Mouse (Mus musculus) mouse embryonic stem cell (cell line): ENCODE results near the gene Gpsm2.

ENCODE experiments used
- in situ Hi-C, 2 experiments: fragments of 300-500 bp; cut with MboI; formaldehyde crosslinking; loops; 1 replicate in 1 of 2; 3 replicates in 1 of 2; pipeline ENCODE4 v1.14.3; 2019 to 2020; ENCODE audit warnings: low sequenced_read_pairs in 2 of 2, low pct_unique_long_range_greater_than_20kb in 1 of 2, mixed read lengths in 1 of 2; ENCODE audit not compliant: unreplicated experiment in 1 of 2

Gene Gpsm2

GRCm38 (mm10) chr3:108737761-108738160 is 15.7 kb upstream of the Gpsm2 start:
- in situ Hi-C loops = no loop called here

DNA sequence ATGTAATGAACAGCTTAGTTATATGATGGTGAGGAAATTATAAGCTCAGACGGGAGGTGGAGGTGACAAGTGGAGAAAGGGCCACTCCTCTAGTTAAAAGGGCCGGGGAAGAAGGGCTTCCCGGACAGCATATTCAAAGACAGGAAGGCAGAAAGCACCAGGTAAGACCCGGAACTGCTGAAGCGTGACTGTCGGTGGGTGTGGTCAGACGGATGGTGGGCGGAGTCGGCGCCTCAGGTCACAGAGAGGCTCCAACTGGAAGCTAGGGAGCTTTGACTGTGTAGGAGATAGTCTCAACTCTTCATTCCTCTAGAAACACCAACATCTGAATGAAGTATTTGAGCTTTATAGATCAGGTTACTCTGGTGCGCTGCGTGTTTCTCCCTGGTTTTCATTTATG is 8.2 kb upstream of the Gpsm2 start:
- in situ Hi-C loops = no loop called here

- in situ Hi-C loops = no loop called here
Observed at GRCm38 (mm10) chr3:108727776-108728175, 5.7 kb upstream of the Gpsm2 start.

DNA sequence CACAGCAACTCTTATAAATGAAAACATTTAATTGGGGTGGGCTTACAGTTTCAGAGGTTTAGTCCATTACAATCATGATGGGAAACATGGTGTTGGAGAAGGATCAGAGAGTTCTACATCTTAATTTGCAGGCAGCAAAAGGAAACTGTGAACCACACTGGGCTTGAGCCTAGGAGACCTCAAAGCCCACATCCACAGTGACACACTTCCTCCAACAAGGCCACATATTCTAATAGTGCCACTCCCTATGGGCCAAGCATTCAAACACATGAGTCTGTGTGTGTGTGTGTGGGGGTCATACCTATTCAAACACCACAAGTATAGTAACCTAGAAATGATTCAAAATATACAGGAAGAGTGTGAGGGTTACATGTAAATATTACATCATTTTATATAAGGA is 5.2 kb upstream of the Gpsm2 start:
- in situ Hi-C loops = no loop called here

DNA sequence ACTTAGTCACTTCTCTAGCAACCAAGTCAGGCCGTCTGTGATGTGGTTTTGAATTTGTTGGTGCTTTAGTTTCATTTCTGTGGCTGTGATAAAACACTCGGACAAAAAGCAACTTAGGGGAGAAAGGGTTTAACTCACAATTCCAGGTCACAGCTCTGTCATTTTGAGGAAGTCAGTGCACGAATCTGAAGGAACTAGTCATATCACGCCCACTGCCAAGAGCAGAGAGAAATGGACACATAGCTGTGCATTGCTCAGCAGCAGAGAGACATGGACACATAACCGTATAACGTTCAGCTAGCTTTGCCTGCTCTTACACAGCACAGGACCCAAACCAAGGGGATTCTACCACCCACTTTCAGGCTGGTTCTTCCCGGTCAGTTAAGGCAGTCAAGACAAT is 4.3 kb upstream of the Gpsm2 start:
- in situ Hi-C loops = no loop called here

DNA sequence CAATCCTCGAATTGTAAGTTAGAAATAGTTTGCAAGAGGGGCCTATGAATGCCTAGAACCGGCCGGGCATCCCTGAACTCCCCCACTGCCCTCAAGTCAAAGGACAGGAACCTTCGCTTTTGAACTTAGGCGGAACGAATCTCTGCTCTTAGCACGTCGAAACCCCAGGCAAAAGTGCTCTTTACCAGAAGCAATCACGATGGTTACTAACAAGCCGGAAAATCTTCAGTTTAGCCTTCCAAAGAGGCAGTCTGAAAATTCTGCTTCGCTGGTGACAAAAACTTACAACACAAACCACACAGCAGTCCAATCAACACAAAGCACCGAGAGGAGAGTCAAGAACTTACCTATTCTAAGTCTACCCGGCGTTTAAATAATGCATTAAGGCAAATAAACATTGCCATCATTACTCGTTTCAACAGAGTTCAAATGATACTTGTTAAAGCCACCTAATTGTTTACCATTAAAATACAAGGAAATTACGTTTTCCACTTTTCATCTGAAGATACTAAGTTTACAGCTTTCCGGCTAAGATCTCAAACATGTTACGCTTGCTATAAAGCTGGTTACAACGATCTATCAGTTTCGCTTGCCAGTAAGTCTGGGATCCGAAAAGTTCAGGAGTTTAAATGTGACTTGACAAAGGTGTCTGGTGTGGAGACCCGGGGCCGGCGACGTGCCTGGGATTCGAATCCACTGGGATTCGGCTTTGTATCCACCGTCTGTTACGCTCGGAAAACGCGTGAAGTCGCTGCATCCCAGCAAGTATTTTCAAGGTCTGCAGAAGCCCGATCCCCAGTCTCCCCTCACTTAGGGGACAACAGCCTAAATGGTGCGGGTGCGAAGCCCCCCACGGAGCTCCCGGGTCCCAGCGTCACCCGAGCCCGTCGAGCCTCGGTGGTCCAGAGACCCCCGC is 775 bp downstream of the Gpsm2 start:
- in situ Hi-C loops = no loop called here

- in situ Hi-C loops = no loop called here
Observed at GRCm38 (mm10) chr3:108719761-108720160, 2.3 kb downstream of the Gpsm2 start.

DNA sequence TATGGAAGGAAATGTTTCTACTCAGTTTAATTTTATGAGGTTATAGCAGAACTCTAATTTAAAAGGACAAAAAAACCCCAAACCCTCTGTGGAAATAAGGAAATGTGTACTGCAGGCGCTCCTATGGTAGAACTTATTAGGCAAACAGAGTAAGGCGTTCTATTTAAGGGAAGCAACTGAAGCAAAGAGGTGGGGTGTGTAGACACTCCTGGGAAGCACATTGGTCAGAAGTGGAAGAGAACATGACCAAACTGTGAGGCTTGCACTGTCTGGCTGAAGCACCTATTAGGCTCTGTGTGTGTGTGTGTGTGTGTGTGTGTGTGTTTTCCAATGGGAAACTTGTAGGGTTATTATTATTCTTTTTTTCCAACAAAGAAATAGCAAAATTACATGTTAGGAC is 2.8 kb downstream of the Gpsm2 start:
- in situ Hi-C loops = no loop called here

DNA sequence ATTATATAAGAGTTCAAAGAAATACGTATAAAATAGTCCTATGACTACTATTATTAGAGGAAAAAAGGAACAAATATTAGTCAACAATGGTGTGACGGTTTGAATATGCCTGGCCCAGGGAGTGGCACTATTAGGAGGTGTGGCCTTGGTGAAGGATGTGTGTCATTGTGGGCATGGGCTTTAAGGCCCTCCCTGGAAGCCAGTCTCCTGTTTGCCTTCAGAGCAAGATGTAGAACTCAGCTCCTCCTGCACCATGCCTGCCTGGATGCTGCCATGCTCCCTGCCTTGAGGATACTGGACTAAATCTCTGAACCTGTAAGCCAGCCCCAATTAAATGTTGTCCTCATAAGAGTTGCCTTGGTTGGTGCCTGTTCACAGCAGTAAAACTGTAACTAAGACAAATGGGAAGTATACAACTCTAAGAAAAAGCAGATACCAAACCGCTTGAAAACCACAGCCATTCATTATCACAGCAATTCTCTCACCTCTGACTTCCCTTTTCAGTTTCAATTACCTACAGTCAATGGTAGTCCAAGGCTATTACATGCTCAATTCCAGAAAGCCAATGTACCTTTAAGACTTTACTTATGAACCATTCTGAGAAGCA is 4.1 kb downstream of the Gpsm2 start:
- in situ Hi-C loops = no loop called here

DNA sequence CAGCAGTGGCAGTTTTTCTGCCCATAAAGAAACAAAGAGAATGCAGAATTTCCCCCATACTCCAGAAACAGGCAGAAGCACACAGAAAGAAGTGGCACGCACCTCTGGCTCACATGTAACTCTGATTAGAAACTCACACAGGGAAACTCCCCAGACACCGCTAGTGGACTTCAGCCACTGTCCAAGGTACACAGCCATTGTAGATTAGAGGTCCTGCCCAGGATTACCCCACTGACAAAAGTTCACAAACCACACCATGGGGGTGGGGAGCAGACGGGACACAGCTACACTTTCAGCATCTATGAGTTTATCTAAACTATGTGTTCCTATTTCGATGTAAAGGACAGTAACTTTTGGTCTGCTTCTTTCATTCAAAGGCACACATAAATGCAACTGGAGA is 7.3 kb downstream of the Gpsm2 start:
- in situ Hi-C loops = no loop called here

GRCm38 (mm10) chr3:108713065-108713675 is 8.9 kb downstream of the Gpsm2 start:
- in situ Hi-C loops = no loop called here

DNA sequence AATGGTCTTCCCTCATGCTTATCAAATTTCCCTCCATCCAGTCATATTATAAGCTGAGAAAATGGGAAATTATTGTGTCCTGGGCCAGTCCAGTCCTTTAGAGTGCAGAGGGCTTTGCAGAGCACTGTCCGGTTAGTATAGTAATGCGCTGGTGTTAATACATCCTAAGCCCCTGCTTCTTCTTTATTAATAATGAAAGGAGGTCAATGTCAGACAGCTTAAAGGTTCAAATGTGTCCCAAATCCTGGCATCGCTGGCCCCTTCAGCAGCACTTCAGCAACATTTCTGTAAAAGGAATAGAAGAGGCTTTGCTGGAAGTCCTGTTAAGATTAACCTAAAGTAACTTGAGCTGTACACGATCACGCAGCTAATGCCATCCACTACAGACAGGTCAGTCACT is 10.8 kb downstream of the Gpsm2 start:
- in situ Hi-C loops = no loop called here

GRCm38 (mm10) chr3:108702789-108703188 is 19.3 kb downstream of the Gpsm2 start:
- in situ Hi-C loops = no loop called here

DNA sequence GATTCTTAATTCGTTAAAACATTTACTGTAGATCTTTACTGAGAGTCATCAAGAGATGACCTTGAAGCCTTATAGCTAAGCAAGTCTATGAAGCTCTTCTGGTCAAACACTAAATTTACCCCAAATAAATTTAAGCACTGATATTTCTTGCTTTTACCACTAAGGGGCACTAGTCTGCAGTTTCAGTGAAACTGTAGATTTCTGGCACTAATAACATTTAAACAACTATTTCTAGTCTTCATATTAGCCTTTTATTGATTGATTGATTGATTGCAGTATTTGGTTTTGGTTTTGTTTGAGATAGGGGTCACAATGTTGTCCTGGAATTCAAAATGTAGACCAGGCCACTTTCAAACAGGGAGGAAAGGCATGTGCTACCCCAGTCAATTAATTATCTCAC is 20.9 kb downstream of the Gpsm2 start:
- in situ Hi-C loops = no loop called here

GRCm38 (mm10) chr3:108699786-108700185 is 22.3 kb downstream of the Gpsm2 start:
- in situ Hi-C loops = no loop called here

DNA sequence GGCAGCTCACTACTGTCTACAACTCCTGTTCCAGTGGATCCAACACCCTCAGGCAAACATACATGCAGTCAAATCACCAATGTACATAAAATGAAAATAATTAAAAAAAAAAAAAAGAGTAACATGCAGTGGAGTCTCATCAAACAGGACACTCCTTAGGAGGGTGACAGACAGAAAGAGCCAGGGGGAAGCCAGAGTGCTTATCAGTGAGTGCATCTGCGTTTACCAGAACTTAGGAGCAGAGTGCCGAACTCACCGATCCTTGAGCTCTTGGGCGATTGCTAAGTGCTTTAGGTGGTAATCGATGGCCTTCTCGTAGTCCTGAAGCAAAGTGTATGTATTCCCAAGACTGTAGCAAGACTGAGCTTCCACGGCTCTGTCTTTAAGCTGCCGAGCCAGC is 23.4 kb downstream of the Gpsm2 start:
- in situ Hi-C loops = no loop called here

- in situ Hi-C loops = no loop called here
Observed at GRCm38 (mm10) chr3:108694321-108694720, 27.8 kb downstream of the Gpsm2 start.

GRCm38 (mm10) chr3:108689979-108690378 is 32.1 kb downstream of the Gpsm2 start:
- in situ Hi-C loops = no loop called here

GRCm38 (mm10) chr3:108689446-108689845 is 32.7 kb downstream of the Gpsm2 start:
- in situ Hi-C loops = no loop called here

GRCm38 (mm10) chr3:108689015-108689441 is 33.1 kb downstream of the Gpsm2 start:
- in situ Hi-C loops = no loop called here
